Mouse (Mus musculus): ENCODE measurements around the gene Mccc1. TPM values are rescaled to one million over a fixed set of nuclear protein-coding genes. Genes with fewer than 3 reads are reported as not detected.
A peak's percentile ranks its signal among the peaks of the same experiment; 100 is the strongest.

The Mccc1 gene
- total RNA-seq, 2 experiments from 2014 or later: 22.3 to 26.1 TPM

DNA sequence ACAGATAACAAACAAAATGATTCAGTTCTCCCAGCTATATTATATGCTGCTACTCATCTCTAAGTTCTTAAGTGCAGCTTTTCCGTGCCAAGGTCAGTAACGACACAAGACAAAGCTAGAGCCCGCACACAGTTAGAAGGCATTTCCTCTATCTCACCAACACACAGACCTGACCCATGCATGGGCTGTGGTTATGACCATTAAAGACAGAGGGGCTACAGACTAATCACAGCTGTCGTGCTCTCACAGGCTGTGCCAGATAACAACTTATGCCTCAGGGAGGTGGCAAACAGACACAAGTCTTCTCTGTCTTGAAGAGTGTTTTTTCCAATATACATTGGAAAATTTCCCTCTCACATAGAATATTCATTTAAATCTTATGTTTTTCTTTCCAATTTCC lies 35.5 kb downstream of the Mccc1 start:
- DNase-seq: no peak

DNA sequence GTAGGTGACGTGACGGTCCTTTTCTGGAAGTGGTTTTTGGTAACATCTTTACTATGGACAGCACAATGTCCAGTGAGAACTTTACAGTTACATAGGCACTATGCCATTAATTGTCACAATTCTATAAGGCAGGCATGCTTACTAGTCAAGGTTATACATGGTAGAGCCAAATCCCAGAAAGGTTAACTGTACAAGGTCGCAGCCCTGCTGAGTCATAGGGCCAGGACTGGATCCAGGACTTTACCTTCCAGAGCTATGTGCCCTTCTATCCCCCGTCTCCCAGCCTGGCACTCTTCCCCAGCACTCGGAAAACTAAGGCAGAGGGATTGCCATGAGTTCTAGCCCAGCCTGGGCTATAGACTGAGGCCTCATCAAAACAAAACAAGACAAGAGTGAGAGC lies 36.6 kb downstream of the Mccc1 start:
- DNase-seq: no peak

DNA sequence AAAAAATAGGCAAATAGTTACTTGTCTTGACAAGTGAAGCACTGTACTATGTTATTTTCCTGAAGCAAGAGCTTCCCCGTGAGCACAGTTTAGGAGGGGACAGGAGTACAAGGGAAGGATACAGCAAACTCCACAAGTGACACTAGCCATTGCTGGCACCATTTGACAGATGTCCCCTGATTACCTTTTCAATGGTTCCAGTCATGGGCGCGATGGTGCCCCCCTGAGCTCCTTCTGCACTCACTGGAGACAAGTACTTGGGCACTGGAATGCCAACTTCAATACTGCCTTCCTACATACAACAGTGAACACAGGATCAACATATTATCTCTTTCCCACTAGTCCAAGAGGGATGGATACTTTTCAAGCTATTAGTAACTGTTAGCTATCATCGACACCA lies 37.1 kb downstream of the Mccc1 start:
- DNase-seq: no peak

DNA sequence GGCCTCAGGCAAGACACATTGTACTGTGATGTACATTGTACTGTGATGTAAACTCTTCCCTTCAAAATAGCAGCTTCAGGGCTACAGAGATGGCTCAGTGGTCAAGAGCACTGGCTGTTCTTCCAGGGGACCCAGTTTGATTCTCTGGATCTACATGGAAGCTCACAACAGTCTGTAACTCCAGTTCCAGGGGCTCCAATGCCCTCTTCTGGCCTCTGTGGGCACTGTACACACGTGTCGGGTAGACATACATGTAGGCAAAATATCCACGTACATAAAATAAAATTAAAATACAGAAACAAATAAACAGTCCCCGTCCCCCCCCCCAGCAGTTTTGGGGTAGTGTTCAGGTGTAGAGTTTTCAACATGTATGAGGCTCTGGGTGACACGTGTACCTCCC lies 37.5 kb downstream of the Mccc1 start:
- no peak for DNase-seq

DNA sequence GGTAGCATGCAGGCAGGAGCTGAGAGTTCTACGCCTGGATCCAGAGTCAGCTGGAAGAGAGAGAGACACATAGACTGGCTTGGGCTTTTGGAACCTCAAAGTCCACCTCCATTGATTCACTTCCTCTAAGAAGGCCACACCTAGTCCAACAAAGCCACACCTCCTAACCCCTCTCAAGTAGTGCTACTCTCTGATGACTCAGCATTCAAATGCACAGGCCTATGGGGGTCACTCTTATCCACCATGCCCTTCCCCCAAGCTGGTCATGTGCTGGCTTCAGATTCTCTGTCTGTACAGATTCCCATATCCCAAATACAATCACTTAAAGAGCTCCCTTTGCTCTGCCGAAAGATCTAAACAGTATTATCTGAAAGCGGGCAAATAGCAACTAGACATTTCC lies 43.2 kb downstream of the Mccc1 start:
- no peak for DNase-seq

DNA sequence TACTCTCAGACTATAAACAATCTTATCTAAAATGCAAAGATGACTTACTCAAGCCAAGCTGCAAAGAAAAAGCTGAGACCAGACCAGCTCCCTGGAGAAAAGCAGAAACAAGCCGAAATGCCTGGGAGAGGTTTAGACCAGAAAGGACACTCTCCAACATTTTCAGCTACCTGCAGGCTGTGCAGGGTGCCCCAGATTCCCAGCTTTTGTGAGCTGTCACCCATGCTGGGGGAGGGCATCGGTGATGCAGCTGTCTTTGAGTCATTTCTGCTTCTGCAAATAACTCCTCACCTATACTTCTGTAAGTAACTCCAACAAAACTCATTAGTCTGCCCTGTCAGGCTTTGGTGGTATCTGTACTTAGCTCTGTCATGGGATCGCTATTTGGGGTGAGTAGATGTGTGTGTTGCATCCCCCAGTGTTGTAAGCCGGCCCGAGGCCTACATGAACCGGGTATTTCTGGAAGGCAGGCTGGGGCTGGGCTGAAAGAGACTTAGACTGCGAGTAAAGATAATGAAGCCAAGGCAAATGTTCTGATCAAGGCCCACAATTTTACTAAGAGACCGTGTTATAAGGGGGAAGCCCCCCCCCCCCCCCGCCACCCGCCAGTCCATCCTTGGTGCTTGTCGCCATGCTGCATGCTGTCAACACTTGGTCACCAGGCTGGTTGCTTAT lies 45.4 kb downstream of the Mccc1 start:
- no peak for DNase-seq

DNA sequence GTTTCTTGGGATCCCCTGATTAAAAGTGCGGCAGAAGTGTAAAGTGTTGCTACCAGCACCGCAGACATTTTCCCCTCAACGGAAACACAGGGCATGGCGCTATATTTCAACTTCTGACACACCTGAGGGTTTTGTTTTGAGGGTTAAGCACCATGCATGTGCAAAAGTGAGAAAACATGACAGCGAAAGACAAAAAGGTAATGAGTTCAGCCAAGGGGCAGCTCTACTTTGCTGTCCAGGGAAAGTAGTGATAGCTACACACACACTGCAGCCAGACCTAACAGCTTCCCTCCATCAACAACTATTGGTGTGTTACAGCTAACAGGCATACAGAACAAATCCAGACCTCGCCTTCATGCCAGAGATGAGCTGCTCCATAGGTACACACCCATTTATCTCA lies 46.7 kb downstream of the Mccc1 start:
- DNase-seq: no peak

DNA sequence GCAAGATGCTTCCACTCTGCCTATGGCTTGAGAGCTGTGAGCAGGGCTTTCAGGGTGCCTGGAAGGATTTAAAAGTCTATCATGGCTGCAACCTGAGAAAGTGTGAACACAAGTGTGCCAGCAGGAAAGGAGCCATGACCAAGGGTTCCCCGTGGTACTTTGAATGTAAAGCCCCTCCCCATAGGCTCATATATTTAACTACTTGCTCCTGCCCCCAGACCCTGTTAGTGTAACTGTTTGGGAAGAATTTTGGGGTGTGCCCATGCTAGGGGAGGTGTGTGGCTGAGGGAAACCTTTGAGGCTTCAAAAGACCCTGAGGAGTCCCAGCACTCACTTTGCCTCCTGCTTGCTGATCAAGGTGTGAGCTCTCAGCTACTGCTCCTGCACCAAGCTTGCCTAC lies 47.3 kb downstream of the Mccc1 start:
- no peak for DNase-seq

DNA sequence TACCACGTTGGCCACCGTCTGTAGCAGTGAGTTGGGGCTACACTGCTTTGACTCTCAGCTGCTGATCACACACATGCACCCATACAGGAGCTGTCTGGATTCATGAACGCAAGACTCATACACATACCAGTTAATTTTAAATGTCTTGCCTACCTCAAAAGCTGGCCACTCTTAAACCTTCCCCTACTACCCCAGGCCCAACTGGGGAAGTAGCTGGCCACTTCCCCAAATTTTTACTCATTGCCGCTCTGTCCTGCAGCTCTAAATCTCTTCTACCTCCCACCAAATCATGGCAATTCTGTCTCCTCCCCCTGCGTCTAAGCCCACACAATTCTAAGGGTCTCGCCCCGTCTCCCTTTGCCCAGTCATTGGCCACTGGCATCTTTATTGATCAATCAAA lies 52.3 kb downstream of the Mccc1 start:
- no peak for DNase-seq

DNA sequence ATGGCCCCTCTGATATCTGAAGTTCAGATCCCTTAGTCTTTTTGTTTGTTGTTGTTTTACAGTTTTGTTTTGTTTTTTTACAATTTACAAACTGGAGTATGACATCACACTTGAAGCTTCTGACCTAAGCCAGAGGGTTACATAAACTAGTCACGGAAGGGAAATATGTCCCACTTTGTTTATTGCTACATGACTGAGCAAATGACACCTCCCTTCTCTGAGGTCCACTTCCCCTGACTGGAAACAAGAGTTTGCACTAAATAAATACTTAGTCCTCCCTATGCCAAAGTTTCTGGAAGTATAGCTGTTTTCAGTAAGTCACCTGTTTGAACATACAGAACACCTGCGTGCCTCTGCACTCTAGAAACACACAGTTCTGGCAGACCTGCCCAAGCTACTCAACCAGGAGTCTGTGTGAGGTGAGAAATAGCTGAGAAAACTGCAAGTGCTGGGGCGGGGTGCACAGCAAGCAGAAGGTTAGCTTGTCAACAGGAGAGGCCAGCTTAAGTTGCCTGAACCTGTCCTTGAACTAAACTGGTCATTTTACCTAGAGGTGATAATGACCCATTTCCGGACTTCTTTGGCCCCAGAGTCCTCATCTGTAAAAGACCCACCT lies 59.9 kb downstream of the Mccc1 start:
- no peak for DNase-seq

DNA sequence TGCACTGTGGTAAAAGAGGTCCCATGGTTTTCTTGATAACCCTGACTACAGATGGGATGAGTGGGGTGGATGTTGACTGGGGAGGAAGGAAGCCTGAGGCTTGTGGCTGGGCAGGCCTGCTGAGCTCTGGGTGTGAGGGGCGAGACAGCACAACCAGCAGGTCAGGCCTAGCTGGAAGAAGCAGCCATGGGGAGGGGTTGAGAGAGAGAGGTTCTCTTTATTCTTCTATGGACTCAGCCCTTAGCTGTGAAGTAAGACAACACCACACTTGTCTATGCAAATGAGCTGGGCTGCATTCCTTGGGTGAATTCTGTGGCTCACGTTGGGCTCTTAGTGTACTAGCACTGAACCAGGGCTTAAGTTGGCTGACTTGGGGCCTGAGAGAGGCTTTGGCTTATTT lies 60.4 kb downstream of the Mccc1 start:
- DNase-seq: no peak

DNA sequence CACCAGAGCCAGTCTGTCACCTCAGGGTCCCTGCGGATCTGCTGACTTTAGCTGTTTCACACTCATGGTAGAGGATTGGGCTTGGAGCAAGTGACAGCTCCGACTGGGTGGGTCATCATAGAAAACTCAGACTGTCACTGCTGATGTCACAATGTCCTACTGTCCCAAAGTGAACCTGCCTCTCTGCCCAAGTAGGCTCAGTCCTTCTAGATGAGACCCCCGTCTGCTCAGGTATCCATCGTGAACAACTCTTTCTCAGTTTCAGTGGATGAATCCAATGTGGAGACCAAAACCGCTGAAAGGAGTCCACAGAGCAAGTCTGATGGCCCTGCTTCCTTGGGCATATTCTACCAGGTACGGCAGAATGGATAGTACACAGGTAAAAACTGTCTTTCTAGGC lies 63.1 kb downstream of the Mccc1 start, which contains the start of gene Dcun1d1:
Gene Dcun1d1 (minus strand): TSS at position 101 of the 400 bp plus-strand sequence.
- DNase-seq: no peak

DNA sequence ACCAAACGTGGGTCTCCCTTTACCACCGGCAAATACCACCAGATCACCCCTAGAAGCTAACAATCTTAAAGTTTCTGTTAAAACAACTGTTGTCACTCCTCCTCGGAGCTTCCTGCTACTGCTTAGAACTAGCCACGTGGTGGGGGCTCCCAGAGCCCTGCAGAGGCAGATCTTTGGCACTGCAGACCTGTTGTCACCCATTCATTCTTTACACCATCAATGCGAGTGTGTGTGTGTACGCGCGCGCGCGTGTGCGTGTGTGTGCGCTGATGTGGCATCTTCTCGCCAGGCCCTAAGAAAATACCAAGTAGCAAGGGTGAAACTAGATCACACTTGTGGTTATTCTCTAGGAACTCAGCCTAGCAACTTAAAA lies 67.1 kb downstream of the Mccc1 start:
- peak; percentile 9 for DNase-seq

DNA sequence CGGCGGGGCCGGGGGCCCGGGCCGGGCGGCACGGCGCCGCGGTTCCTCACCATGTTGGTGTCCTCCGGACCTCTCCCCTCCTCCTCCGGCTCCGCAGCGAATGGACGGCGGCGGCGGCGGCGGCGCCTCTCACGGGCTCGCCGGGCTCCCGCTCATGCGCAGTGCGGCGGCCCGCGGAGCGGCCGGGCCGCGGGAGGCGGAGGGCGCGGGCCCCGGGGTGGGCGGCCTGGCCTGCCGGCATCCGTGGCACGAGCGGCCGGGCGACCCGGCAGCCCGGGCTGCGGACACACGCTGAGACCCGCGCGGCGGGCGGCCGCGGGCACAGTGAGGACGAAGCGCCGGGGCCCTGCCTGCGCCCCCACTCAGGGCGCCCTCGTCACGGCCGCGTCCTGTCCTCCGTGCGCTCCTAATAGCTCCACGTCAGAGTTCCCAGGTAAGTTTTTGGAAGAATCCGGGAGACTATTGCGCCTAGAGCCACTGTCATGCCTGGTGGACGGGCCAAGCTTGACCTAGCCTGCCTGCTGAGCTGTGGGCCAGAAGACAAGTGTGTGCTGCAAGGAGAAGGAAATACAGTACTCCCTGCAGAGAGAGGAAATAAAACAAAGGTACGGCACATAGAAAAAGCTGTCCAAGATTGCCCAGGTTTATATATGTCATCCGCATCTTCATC lies 67.6 kb downstream of the Mccc1 start:
- peak; percentile 84 for DNase-seq

DNA sequence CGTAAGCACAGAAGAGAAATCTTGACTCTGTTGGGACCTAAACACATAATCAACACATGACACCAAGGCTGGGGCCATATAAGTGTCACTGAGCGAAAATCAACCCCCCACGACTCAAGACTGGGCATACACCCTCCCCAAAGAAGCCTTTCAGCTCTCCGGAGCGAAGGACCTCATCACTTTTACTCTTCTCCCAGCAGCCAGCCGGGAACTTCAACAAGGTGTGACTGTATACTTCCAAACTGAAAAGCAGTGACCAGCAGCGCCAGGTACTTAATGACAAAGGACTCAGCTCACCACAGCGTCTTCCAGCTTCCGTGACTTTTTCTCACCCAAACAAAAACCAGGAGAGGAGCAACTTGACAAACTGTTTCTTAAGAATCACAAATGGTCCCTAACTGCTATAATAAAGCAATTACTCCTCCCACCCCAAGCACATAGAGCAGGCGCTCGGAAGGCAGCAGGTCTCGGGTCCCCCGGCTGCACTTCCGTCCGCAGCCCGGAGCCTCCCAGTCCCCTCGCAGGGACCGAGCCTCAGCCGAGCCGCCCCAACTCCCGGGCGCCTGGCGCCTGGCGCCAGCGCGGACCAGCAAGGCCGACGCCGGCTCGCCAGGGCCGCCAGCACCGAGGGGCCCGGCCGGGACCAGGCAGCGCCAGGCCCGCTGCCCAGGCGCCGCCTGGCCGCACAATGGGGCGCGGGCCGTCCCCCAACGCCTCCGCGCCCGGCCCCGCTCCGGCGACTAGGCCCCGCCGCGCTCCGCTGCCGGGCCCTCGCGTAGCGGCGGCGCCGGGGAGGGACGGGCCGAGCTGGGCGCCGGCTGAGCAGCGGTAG lies 68.4 kb downstream of the Mccc1 start:
- DNase-seq: peak; percentile 64

DNA sequence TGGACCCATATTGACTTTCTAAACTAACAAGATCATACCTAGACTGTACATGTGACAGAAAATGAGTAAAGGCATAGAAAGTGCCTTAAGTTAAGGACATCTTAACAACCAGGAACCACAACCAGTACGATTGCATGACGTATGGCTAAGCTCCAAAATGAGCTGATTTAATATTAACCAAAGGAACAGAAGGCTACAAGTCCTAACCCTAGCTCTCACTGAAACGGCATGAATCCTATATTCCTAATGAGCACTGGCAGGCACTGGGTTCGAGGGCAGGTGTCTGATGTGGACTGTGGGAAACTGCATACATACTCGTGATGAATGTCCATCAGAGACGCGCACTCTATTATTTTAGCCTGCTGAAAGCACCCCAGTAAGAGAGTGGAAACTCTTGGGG lies 69.1 kb downstream of the Mccc1 start:
- DNase-seq: no peak

DNA sequence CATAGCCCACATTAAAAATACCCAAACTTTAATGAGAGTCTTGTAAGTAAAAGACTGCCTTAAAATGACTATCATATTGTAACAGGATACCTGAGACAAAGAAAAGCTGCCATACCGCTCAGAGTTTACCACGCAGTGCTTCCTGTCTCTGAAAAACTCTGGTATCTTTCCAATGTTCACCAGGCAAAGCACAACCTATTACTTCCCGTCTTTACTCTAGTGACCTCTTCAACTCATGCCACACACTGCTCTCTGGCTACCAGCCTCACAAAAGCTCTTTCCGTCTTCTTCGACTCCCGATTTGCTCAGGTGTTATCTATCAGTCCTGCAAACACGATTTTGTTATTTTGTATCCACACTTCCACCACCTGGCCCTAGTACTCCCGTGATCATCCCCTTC lies 70.6 kb downstream of the Mccc1 start:
- no peak for DNase-seq

DNA sequence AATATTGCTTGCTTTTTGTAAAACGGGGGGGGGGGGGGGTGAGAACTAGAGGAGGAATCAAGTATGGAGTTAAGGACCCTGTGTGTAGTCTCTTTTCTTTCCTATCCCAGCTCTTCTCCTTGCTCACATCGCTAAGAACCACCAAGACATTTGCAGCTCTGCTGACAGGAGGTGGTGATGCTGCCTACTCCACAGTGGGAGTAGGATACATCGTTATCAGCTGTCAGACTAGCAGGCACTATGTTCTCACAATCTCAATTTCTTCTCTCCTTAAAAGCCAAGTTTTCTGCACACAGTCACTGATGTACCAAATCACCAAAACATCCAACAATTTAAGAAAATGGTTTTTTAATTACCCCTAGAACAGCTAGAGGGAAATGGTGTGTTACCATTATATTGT lies 71.1 kb downstream of the Mccc1 start:
- DNase-seq: no peak

DNA sequence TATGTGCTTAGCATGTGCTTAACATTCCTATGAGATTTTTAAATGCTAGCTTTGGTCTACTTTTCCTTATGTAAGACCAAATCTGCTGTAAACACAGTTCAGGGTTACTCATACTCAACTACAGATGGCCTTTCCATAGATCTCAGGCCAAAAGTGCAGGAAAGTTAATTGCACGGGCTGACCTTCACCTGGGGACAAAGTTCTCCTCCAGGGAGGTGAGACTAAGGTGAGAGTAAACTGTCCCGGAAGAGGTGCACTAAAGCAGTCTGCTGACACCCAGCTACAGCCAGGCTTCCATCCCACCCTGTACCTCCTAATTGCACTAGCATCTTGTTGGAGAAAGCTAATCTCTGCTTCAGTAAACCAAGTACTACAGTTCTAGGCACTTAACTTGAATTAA lies 74.6 kb downstream of the Mccc1 start:
- no peak for DNase-seq

DNA sequence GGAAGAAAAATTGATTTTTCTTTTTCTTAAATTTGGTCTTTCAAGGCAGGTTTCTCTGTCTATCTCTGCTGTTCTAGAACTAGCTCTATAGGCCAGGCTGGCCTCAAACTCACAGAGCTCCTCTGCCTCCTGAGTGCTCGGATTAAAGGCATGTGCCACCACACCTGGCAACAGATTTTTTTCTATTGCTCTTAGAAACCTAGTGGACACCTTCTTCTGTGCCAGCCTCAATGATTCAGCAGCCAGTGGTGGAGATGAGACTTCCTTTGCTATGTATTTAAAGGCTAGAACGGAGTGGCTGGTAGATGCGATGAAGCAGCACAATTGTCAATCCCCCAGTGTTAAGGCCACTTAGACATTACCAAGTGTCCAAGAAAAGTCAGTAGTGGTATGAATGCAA lies 76.5 kb downstream of the Mccc1 start:
- DNase-seq: no peak

DNA sequence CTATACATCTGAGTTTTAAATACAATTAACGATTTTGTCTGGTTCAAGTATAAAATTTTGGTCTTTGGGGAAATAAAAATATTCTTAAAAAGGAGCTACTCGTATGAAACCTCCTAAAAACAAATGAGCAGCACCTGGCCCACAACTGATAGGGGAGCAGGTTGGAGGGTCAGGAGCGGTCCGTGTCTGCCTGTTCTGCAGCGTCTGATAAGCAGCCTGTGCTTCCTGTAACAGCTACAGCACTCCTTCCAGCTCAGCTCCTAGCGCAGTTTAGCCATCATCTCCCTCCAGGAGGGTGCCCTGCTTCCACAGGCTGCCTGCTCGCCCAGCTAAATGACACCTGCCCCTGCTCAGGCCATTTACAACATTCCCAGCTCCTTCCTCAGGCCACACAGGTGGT lies 77.0 kb downstream of the Mccc1 start:
- no peak for DNase-seq

DNA sequence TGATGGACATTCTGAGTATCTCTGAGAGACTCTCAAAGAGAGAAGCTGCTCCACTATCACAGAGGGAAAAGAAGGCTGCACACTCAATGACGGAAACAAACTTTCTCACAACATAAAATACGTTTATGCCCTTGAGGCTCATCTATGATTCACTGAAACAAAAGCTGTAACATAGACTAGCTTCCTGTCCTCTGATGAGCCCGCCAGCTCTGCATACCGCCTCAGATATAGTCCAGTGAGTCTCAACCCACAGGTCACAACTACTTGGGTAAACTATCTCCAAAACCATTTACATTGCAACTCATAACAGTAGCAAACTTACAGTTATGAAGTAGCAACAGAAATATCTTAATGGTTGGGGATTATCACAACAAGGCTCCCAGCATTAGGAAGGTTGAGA lies 78.0 kb downstream of the Mccc1 start:
- no peak for DNase-seq

DNA sequence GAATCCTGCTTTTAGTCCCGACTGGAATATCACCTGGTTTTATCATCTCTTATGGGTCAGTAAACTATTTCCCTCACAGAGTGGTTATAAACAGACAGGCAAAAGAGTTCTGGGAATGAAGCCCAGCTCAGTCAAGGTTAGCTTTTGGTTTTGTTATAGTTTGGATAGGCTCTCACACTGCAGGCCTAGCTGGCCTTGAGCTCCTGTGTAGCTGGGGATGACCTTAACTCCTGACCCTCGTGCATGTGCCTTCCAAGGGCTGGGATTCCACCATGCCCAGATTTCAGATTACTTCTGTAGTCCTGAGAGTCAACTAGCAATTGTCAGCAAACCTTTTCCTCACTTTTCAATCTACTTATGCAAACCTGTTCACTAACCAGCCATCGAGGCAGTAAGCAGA lies 82.2 kb downstream of the Mccc1 start:
- DNase-seq: no peak

Data from gastrocnemius, postnatal 10 days (tissue).